Mouse (Mus musculus): ENCODE measurements around the gene Nav3.

- TF ChIP-seq CTCF (IDR thresholded peaks at IDR 0.05; ENCODE audit: extremely low read depth, insufficient read depth, low read length): no peak
- TF ChIP-seq POLR2A (IDR thresholded peaks at IDR 0.05; ENCODE audit: extremely low read depth, insufficient read depth, low read length): no peak
These were observed 804.5 kb downstream of the Nav3 start for GRCm38 (mm10) chr10:109651516-109651915.
